Mouse (Mus musculus) heart, embryonic 10.5 days (tissue): ENCODE results near the gene Slc25a51. TPM values are rescaled to one million over a fixed set of nuclear protein-coding genes. Genes with fewer than 3 reads are reported as not detected.
"Not testable (repeated sequence)": the region's sequence is repeated elsewhere in the genome, so short reads cannot be mapped to it uniquely, and the experiment has no call there.

Experiments
- DNase-seq: peaks from one replicate; pipeline ENCODE4 v3.0.0-alpha.2; 2017; ENCODE audit warnings: low spot score
- H3K27ac ChIP-seq: fragments of 300-500 bp; sonication (generic); 2 replicates; pipeline ENCODE4 v1.5.1; 2016; ENCODE audit warnings: mild to moderate bottlenecking
- H3K27me3 ChIP-seq: fragments of 300-500 bp; sonication (generic); 2 replicates; pipeline ENCODE4 v1.6.1; 2016; ENCODE audit warnings: mild to moderate bottlenecking; ENCODE audit not compliant: poor library complexity, insufficient read depth, severe bottlenecking
- H3K36me3 ChIP-seq: fragments of 300-500 bp; sonication (generic); 2 replicates; pipeline ENCODE4 v1.6.1; 2016; ENCODE audit warnings: mild to moderate bottlenecking, moderate library complexity
- H3K4me1 ChIP-seq: fragments of 300-500 bp; sonication (generic); 2 replicates; pipeline ENCODE4 v1.6.1; 2016; ENCODE audit warnings: mild to moderate bottlenecking
- H3K4me3 ChIP-seq: fragments of 300-500 bp; sonication (generic); 2 replicates; pipeline ENCODE4 v1.5.1; 2016; ENCODE audit warnings: mild to moderate bottlenecking, moderate library complexity
- H3K9me3 ChIP-seq: fragments of 300-500 bp; sonication (generic); 2 replicates; pipeline ENCODE4 v1.6.1; 2016; ENCODE audit warnings: mild to moderate bottlenecking, moderate library complexity
- WGBS: fragments of 180-500 bp; shearing (Covaris S2); methylation state at CpG from one replicate; pipeline ENCODE4 v1.1.7; 2016; 5-methylcytosine and 5-hydroxymethylcytosine counted together
- polyA plus RNA-seq: library from polyadenylated mRNA; unstranded; fragments of >200 nt; fragmentation: Nextera tagmentation; extraction: Ambion mirVana; gene quantifications from 2 replicates; pipeline ENCODE4 v1.2.1, GENCODE M21; 2016

Slc25a51 gene
- polyA plus RNA-seq, 1 experiment from 2014 or later: 66.2 TPM

DNA sequence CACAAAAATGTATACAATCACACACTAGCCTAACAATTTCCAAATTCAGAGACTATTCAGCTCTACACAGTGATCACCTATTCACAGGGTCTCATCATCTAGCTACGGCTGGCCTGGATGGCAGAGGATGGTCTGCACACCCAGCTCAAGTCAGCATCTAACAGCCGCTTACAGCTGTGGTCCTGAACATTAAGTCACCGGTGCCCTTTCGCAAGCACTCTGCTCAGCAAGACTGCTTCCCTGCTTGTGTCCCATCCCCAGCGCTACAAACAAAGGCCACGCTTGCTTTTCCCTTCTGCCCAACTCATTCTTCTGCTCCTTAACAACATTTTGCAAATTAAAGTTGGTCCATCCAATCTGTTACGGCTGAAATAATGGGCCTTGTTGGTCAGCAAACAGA lies 2.2 kb downstream of the Slc25a51 start:
- 93% methylated on average over 7 of the region's 7 CpGs for WGBS
- peaks cover 39% of the 10 kb centered on the region for H3K4me1 ChIP-seq
- H3K27ac ChIP-seq: no peak overlapping the region
- H3K27me3 ChIP-seq: 0 out of 2 replicates have a peak, but pooled peaks cover 4% of the 10 kb centered on the region
- peak overlapping the region; percentile 0; the same call in 1 of the 2 replicates for H3K4me3 ChIP-seq
- peak; percentile 73 for DNase-seq
- peaks cover 31% of the 10 kb centered on the region for H3K36me3 ChIP-seq
- H3K9me3 ChIP-seq: no peaks in the 10 kb centered on the region

DNA sequence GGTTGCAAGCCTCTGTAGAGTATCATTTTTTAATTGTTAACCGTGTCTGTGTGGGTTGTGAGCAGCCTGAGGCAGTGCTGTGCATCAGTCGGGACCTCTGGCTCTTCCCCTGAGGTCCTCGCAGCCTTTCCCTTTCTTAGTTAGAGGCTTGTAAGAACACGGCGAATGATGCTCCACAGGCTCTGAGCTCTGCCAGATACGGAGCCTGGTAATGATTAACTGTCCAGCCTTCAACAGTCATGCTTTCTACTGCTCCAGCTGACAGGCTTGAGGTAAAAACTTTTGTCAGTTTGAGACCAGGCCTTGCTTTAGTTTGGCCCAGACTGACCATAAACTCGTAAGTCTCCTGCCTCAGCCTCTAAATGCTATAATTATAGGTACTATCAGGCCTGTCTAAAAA lies 3.3 kb downstream of the Slc25a51 start:
- no peak overlapping the region for H3K27ac ChIP-seq
- H3K4me3 ChIP-seq: no peak overlapping the region
- peaks cover 38% of the 10 kb centered on the region for H3K36me3 ChIP-seq
- whole genome bisulfite sequencing: 64% methylated on average over 7 of the region's 7 CpGs
- peak; percentile 70 for DNase-seq
- no peaks in the 10 kb centered on the region for H3K9me3 ChIP-seq
- H3K27me3 ChIP-seq: 0 out of 2 replicates have a peak, but pooled peaks cover under 1% of the 10 kb centered on the region
- peaks cover 39% of the 10 kb centered on the region for H3K4me1 ChIP-seq

DNA sequence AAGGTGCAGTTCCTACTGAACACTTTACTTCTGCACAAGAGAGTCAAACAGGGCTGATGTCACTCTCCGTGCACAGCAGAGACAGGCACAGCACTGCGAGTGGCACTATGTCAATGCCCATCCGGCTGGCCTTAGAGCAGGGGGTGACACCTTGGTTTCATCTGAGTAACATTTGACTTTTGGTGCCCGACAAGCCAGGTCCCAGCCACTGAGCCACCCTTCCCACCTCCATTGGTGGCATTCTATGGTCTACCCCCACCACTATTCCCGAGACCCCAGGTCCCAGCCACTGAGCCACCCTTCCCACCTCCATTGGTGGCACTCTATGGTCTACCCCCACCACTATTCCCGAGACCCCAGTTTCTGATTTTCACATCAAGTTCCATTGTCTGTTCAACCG lies 4.5 kb downstream of the Slc25a51 start:
- WGBS: 94% methylated on average over 7 of the region's 7 CpGs
- Histone ChIP-seq H3K4me1 (peaks cover 37% of the 10 kb centered on the region), H3K27me3 (no peaks in the 10 kb centered on the region), H3K4me3 (no peak overlapping the region), H3K27ac (no peak overlapping the region), H3K9me3 (no peaks in the 10 kb centered on the region), H3K36me3 (peaks cover 50% of the 10 kb centered on the region)
- no peak for DNase-seq

DNA sequence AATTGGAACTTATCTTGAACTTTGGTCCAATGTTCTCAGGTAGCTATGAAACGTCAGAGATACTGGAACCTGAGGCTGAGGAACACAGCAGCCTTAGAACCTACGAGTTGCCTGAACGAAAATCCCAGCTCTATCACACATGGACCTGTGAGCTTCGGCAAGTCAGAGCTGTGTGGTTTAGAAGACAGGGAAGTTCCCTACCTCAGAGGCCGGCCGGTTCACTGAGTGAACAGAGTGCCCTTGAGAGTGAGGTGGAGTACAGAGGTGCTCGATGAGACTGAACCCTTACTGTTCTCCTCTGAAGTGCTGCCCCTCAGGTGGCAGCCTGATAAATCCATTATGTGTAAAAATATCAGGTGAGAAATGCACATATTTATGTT lies 5.1 kb downstream of the Slc25a51 start:
- Histone ChIP-seq H3K36me3 (peaks cover 56% of the 10 kb centered on the region), H3K27me3 (no peaks in the 10 kb centered on the region), H3K4me1 (peaks cover 31% of the 10 kb centered on the region), H3K4me3 (no peak overlapping the region), H3K9me3 (no peaks in the 10 kb centered on the region), H3K27ac (no peak overlapping the region)
- DNase-seq: no peak
- 83% methylated on average over 7 of the region's 7 CpGs for WGBS

DNA sequence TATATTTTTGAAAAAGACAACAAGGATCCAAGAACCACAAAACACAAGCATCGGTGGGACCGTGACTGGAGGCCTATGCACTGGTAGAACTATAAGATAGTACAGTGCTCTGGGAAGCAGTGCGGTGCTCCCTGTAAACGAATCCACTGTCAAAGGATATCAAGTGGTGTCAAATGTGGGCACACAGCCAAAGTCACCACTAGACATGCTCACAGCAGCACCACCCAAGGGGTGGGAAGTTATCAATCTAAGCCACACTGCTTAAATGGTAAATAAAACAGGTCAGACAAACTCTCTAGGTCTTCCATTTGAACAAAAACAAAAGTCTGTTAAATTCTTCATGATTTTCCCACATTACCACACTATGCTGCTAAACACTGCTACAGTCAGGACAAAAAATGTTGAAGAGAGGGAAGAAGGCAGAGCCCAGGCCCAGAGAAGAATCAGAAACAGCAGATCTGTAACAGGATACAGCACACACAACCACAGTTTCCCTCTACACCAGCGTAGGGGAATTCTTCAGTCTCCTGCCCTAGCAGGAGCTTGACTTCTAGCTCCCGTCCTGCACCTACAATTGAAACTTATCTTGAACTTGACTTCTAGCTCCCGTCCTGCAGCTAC lies 5.6 kb downstream of the Slc25a51 start:
- Histone ChIP-seq H3K4me3 (no peak overlapping the region), H3K4me1 (peaks cover 30% of the 10 kb centered on the region), H3K36me3 (peaks cover 61% of the 10 kb centered on the region), H3K9me3 (no peaks in the 10 kb centered on the region), H3K27me3 (no peaks in the 10 kb centered on the region), H3K27ac (no peak overlapping the region)
- no peak for DNase-seq
- 71% methylated on average over 7 of the region's 7 CpGs for WGBS

DNA sequence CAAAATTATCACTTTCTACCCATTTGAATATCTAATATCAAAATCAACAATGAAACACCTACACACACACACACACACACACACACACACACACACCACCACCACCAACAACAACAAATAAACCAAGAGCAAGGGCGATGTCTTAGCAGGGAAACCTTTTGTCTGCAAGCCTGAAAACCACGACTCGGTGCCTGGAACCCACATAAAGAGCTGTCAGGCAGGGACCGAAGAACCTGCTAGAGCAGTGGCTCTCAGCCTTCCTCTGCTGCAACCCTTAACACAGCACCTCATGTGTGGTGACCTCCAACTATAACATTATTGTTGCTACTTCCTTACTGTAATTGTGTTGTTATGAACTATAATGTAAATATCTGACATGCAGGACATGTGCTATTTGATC lies 6.3 kb downstream of the Slc25a51 start:
- H3K4me3 ChIP-seq: no peak overlapping the region
- 91% methylated on average over 4 of the region's 4 CpGs for WGBS

DNA sequence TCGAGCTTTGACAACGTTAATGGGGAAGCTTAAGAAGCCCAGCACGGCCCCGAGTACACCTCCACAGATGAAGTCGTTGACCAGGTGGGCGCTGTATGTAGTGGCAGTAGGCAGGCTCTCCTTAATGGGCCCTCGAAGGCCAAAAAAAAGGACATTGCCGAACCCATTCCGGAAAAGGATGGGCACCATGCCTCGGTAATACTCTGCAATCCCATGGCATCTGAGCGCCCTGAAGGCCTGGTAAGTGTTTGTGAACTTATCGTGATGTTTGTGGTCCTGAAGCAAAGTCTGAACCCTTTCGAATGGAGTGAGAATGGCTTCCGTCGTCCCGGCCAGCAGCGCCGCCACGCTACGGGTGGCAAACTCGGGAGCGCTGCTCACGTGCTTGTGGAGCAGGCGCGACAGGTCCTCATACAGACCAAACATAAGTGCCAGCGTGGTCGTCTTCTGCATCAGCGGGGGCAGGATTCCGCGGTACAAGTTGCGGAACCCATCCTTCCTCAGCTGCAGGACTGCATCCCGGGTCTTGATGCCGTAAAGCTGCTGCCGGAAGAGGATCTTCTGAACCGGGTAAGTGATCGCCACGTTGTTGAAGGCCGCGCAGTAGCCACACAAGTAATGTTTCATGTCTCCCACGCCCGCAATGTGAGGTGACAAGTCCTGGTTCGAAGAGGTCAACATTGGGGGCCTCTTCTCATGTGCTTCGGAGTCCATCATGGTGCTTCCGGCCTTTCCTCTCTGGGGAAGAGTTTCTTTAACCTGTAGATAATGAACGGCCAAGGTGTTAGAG lies 8.9 kb downstream of the Slc25a51 start:
- no peak overlapping the region for H3K27ac ChIP-seq
- no peaks in the 10 kb centered on the region for H3K9me3 ChIP-seq
- no peaks in the 10 kb centered on the region for H3K27me3 ChIP-seq
- H3K4me3 ChIP-seq: no peak overlapping the region
- peaks cover 14% of the 10 kb centered on the region for H3K4me1 ChIP-seq
- peaks cover 84% of the 10 kb centered on the region for H3K36me3 ChIP-seq
- DNase-seq: no peak
- WGBS: 94% methylated on average over 45 of the region's 45 CpGs

More for the DNA sequence above, 6.3 kb downstream of the Slc25a51 start:
- no peak for DNase-seq
- Histone ChIP-seq H3K36me3 (peaks cover 68% of the 10 kb centered on the region), H3K4me1 (peaks cover 24% of the 10 kb centered on the region), H3K9me3 (no peaks in the 10 kb centered on the region), H3K27me3 (no peaks in the 10 kb centered on the region), H3K27ac (no peak overlapping the region)

DNA sequence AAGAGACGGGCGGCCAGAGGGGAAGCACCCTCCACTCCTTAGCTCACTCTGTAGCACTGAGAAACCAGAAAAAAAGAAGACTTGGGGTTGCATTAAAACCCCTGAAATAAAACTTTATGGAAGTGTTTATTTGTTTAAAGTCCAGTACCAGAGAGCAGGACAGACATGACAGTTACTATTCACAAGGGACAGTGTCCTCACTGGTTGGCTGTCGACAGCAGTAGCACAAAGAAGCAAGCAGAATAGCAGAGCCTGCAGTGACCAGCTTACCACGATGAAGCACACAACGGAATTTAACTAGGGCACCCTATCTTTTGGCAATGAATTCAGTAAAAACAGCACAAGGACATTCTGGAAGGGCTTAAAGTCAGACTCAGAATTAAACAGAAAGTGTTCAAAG lies 10.3 kb downstream of the Slc25a51 start:
- DNase-seq, H3K27me3 ChIP-seq, H3K4me3 ChIP-seq, H3K27ac ChIP-seq, H3K9me3 ChIP-seq, H3K4me1 ChIP-seq: not testable (repeated sequence)
- 87% methylated on average over 5 of the region's 5 CpGs for WGBS
- H3K36me3 ChIP-seq: peaks cover 71% of the 10 kb centered on the region

DNA sequence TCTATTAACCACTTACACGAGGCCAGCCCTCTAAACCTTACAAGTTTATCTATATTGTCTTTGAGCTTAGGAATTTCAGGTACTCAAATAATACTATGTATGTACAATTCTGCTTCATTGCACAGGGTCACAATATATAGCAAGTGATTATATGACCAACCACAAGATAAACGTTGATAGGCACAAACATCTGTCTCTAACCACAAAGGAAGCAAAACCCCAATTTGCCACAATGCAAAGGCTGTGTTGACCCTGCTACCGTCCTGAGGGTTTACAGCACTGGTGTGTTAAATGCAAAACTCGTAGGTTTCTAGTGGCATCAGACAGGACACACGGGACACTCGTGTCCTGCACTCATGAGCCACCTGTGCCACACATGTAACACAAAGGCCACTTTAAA lies 12.4 kb downstream of the Slc25a51 start:
- 92% methylated on average over 6 of the region's 6 CpGs for WGBS
- DNase-seq, H3K27me3 ChIP-seq, H3K27ac ChIP-seq, H3K4me3 ChIP-seq, H3K4me1 ChIP-seq, H3K9me3 ChIP-seq: not testable (repeated sequence)
- peaks cover 52% of the 10 kb centered on the region for H3K36me3 ChIP-seq

DNA sequence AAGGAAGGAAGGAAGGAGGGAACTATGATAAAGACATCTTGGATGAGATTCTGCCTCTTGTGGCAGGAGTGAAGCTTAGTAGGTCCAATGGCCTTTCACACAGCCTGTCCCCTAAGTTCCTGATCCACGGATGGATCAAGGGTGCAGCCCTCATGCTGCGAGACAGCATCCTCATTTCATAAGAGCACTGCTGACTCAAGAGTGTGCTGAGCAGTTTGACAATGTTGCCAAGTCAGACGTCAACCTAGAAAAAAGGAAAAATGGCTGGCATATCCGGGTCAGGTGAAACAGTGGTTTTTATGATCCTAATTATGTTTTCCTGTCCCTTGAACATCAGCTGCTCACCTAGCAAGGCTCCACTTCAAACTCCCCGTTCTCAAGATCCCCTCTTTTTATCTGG lies 14.9 kb downstream of the Slc25a51 start:
- no peak for DNase-seq
- no peaks in the 10 kb centered on the region for H3K27me3 ChIP-seq
- H3K27ac ChIP-seq: no peak overlapping the region
- no peak overlapping the region for H3K4me3 ChIP-seq
- no peaks in the 10 kb centered on the region for H3K9me3 ChIP-seq
- peaks cover 29% of the 10 kb centered on the region for H3K36me3 ChIP-seq
- no peaks in the 10 kb centered on the region for H3K4me1 ChIP-seq
- WGBS: 86% methylated on average over 5 of the region's 5 CpGs

DNA sequence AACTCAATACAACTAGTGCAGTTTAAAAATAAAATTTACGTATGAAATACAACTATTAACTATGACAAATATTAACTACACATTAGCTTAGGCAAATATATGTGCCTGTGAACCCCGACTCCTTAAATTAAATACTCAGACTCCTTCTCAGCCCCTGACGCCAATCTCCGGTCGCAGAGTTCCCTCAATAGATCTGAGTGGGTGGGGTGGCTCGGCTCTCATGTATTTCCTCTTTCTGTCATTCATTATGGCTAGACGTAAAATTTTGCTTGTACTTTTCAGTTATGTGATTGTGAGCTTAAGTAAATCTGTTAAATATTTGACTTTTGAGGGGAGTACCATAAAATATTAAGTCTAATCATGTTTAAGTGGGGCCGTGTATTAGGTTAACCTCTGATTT lies 15.6 kb downstream of the Slc25a51 start:
- Histone ChIP-seq H3K27ac (no peak overlapping the region), H3K4me1 (no peaks in the 10 kb centered on the region), H3K9me3 (no peaks in the 10 kb centered on the region), H3K27me3 (no peaks in the 10 kb centered on the region), H3K4me3 (no peak overlapping the region), H3K36me3 (peaks cover 23% of the 10 kb centered on the region)
- 86% methylated on average over 8 of the region's 8 CpGs for WGBS
- DNase-seq: no peak

DNA sequence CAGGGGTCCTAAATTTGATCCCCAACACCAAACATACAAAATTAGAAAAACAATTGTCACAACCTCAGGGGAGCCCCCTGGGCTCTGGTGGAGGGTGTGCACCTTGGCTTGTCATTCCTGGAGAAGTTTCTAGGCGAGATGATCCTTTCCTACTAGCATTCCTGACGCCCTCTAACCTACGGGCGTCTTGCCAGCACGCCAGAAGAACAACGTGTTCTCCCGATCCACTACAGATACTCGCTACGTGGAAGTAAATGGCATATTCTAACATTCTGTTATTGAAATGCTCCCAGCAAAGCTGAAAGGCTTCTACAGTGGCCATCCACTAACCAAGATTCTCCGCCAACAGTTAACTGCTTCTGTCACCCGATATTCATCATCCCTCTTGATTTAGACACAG lies 16.0 kb downstream of the Slc25a51 start:
- 71% methylated on average over 11 of the region's 11 CpGs for WGBS
- Histone ChIP-seq H3K4me1 (no peaks in the 10 kb centered on the region), H3K27ac (no peak overlapping the region), H3K36me3 (peaks cover 19% of the 10 kb centered on the region), H3K27me3 (no peaks in the 10 kb centered on the region), H3K4me3 (no peak overlapping the region), H3K9me3 (no peaks in the 10 kb centered on the region)
- no peak for DNase-seq

DNA sequence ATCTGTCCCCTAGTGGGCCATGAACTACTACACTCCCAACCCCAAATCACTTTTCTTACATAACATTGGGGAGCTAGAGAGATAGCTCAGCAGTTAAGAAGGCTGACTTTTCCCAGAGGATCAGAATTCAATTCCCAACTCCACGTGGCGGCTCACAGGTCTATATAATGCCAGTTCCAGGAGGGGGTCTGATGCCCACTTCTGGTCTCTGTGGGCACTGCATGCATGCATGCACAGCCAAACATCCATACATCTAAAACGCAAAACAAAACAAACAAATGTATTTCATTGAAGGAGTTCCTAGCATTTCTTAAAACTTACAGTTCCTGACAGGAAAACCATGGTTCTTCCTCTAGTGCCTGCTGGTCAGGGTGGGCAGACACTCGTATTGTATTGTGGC lies 16.5 kb downstream of the Slc25a51 start:
- Histone ChIP-seq H3K9me3 (no peaks in the 10 kb centered on the region), H3K4me3 (no peak overlapping the region), H3K27ac (no peak overlapping the region), H3K4me1 (no peaks in the 10 kb centered on the region), H3K36me3 (peaks cover 14% of the 10 kb centered on the region), H3K27me3 (no peaks in the 10 kb centered on the region)
- no peak for DNase-seq
- 70% methylated on average over 4 of the region's 4 CpGs for WGBS
